Mouse (Mus musculus) testis, adult 2 months (tissue): ENCODE measurements around the gene Olfr1368.

ENCODE experiments used
- CTCF ChIP-seq: fragments of 200-500 bp; IDR thresholded peaks from 2 replicates; pipeline ENCODE4 v1.5.1; 2012; ENCODE audit warnings: low read depth, mild to moderate bottlenecking, inconsistent platforms, low read length, moderate library complexity; ENCODE audit not compliant: control insufficient read depth, insufficient read depth, insufficient replicate concordance
- POLR2A ChIP-seq: fragments of 200-500 bp; IDR thresholded peaks from 2 replicates; pipeline ENCODE4 v1.6.1; 2012; ENCODE audit warnings: low read depth, mild to moderate bottlenecking, inconsistent platforms, low read length, moderate library complexity; ENCODE audit not compliant: control insufficient read depth

GRCm38 (mm10) chr13:21166936-21167909, 21.6 kb upstream of the Olfr1368 start:
- TF ChIP-seq POLR2A (no peak), CTCF (no peak)
